Mouse (Mus musculus): ENCODE data around the gene Bicral.

DNA sequence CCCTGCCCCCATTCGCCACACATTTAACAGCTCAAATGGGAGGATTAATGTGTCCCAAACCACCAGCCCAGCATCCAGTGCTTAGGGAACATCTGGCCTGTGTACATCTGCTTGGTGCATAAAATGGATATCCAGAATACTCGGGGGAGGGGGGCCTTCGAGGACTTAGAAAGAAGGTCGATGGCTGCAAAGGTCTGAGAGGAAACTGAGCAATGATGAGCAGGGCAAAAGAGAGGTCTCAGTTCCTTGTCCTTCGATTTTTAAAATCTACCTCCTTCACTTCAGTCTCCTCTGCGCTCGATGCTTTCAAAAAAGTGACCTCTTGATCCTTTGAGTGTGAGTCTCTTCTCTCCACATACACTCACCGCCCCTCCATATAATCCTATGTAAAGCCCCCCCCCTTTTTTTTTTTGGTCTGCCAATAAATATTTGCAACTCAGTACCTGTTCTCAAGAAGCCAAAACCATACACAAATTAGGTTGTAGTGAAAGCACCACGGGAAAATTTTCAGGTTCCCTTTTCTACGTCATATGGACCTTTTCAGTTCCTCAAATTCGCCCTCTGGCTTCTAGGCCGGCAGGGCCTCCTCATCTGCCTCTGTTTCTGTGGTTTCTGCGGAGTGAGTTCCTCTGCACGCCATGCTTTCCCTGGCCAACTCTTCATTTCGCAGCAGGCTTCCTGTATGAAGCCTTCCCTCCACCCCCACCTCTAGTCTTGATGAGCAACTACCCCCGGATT is 107.1 kb downstream of the Bicral start:
- TF ChIP-seq CTCF (IDR thresholded peaks at IDR 0.05; ENCODE audit: insufficient read depth, low read depth, low read length) (no peak), POLR2A (IDR thresholded peaks at IDR 0.05; ENCODE audit: insufficient read depth, low read depth, low read length) (no peak)
